Mouse (Mus musculus) heart, adult 2 months (tissue): ENCODE results near the gene Map3k10. TPM values are rescaled to one million over a fixed set of nuclear protein-coding genes. Genes with fewer than 3 reads are reported as not detected.
A peak's percentile ranks its signal among the peaks of the same experiment; 100 is the strongest.

Experiments used
- DNase-seq, 2 experiments: peaks; one replicate each; pipeline ENCODE4 v3.0.0; 2021
- H3K27ac ChIP-seq: fragments of 200-600 bp; 2 replicates; pipeline ENCODE4 v1.8.1; 2022
- H3K27me3 ChIP-seq: fragments of 200-500 bp; 2 replicates; pipeline ENCODE4 v1.6.1; 2012; ENCODE audit warnings: mild to moderate bottlenecking, low read length, inconsistent platforms, mixed read lengths; ENCODE audit not compliant: control insufficient read depth, insufficient read depth
- H3K36me3 ChIP-seq: fragments of 200-500 bp; 2 replicates; pipeline ENCODE4 v1.6.1; 2012; ENCODE audit warnings: low read length, inconsistent platforms; ENCODE audit not compliant: control insufficient read depth, insufficient read depth
- H3K4me1 ChIP-seq: fragments of 200-500 bp; 2 replicates; pipeline ENCODE4 v1.6.1; 2011; ENCODE audit warnings: low read length; ENCODE audit not compliant: control insufficient read depth, insufficient read depth
- H3K4me3 ChIP-seq: fragments of 200-600 bp; 2 replicates; pipeline ENCODE4 v1.8.1; 2022
- H3K79me2 ChIP-seq: fragments of 200-500 bp; replicated peaks from 2 replicates; pipeline ENCODE4 v1.6.1; 2012; ENCODE audit warnings: mild to moderate bottlenecking, inconsistent platforms, low read length, moderate library complexity, mixed read lengths; ENCODE audit not compliant: control insufficient read depth, insufficient read depth
- H3K9ac ChIP-seq: fragments of 200-500 bp; 2 replicates; pipeline ENCODE4 v1.6.1; 2012; ENCODE audit warnings: low read depth, mild to moderate bottlenecking, control low read depth, inconsistent platforms, low read length, mixed read lengths
- CTCF ChIP-seq: fragments of 200-600 bp; IDR thresholded peaks from 2 replicates; pipeline ENCODE4 v1.8.1; 2022; ENCODE audit warnings: antibody characterized with exemption, mild to moderate bottlenecking, moderate library complexity
- EP300 ChIP-seq: fragments of 200-500 bp; IDR thresholded peaks from 2 replicates; pipeline ENCODE4 v1.6.1; 2011; ENCODE audit warnings: low read depth, low read length, control low read depth; ENCODE audit not compliant: insufficient read depth
- POLR2A ChIP-seq: fragments of 200-500 bp; IDR thresholded peaks from 2 replicates; pipeline ENCODE4 v1.6.1; 2011; ENCODE audit warnings: mild to moderate bottlenecking, low read depth, low read length, control low read depth; ENCODE audit not compliant: insufficient read depth
- whole genome bisulfite sequencing: fragments of 180-500 bp; shearing (Covaris S2); methylation state at CpG from one replicate; pipeline ENCODE4 v1.1.7; 2018; 5-methylcytosine and 5-hydroxymethylcytosine counted together
- intact Hi-C: fragments of 180-260 bp; cut with DNase I; formaldehyde crosslinking; loops from one replicate; pipeline ENCODE4 v1.15.1; 2025
- polyA plus RNA-seq: library from polyadenylated mRNA; depleted of rRNA; stranded (reverse); fragments of >200 nt; gene quantifications from 2 replicates; pipeline ENCODE4 v1.2.3, GENCODE M21; 2012
- total RNA-seq, 2 experiments: library from RNA; stranded (reverse); gene quantifications; 2 replicates each; pipeline ENCODE4 v1.2.3; 2021

The Map3k10 gene
- total and polyA plus RNA-seq, 3 experiments: 14.6 to 21.7 (median 20.6) TPM

GRCm38 (mm10) chr7:27675222-27675612 lies 819 bp upstream of the Map3k10 start:
- no peak for TF ChIP-seq POLR2A
- TF ChIP-seq EP300: no peak
- no peak for TF ChIP-seq CTCF
- H3K4me1 ChIP-seq: peaks cover 8% of the 10 kb centered on the region
- intact Hi-C loops: loop anchor here (2.0 to 10.0 kb wide), 2 partner anchors 14 to 320 kb away; partner anchors contain the start of genes Gm20479, Shkbp1 and Zfp607b
- no peak for DNase-seq
- H3K27me3 ChIP-seq: no peaks in the 10 kb centered on the region
- no peaks in the 10 kb centered on the region for H3K36me3 ChIP-seq
- H3K9ac ChIP-seq: no peak overlapping the region
- no peak overlapping the region for H3K27ac ChIP-seq
- H3K4me3 ChIP-seq: no peak overlapping the region
- 30% methylated on average over 14 of the region's 14 CpGs for whole genome bisulfite sequencing
- H3K79me2 ChIP-seq: peaks cover 2% of the 10 kb centered on the region; the same call in 1 of the 2 replicates

- Histone ChIP-seq H3K4me1 (peaks cover 8% of the 10 kb centered on the region), H3K27ac (peak overlapping the region; percentile 95), H3K27me3 (no peaks in the 10 kb centered on the region), H3K79me2 (peaks cover 2% of the 10 kb centered on the region; the same call in 1 of the 2 replicates), H3K9ac (peak overlapping the region; percentile 86), H3K4me3 (peak overlapping the region; percentile 56), H3K36me3 (no peaks in the 10 kb centered on the region)
- intact Hi-C loops: loop anchor here (2.0 to 10.0 kb wide), 2 partner anchors 15 to 319 kb away; partner anchors contain the start of genes Gm20479, Shkbp1 and Zfp607b
- TF ChIP-seq POLR2A (no peak), CTCF (no peak), EP300 (no peak)
- under 1% methylated on average over 35 of the region's 38 CpGs for WGBS
- no peak for DNase-seq
These were observed 240 bp downstream of the Map3k10 start for GRCm38 (mm10) chr7:27674195-27674521.

- TF ChIP-seq EP300 (no peak), POLR2A (no peak), CTCF (no peak)
- peaks cover 2% of the 10 kb centered on the region; the same call in 1 of the 2 replicates for H3K79me2 ChIP-seq
- intact Hi-C loops: loop anchor here (2.0 to 10.0 kb wide), 2 partner anchors 15 to 319 kb away; partner anchors contain the start of genes Gm20479, Shkbp1 and Zfp607b
- peak overlapping the region; percentile 95 for H3K27ac ChIP-seq
- peak overlapping the region; percentile 56 for H3K4me3 ChIP-seq
- 2% methylated on average over 52 of the region's 52 CpGs for WGBS
- H3K9ac ChIP-seq: peak overlapping the region; percentile 86
- H3K27me3 ChIP-seq: no peaks in the 10 kb centered on the region
- peaks cover 8% of the 10 kb centered on the region for H3K4me1 ChIP-seq
- H3K36me3 ChIP-seq: no peaks in the 10 kb centered on the region
- DNase-seq: peak; percentile 25 to 46
These were observed 745 bp downstream of the Map3k10 start for GRCm38 (mm10) chr7:27673575-27674131.

GRCm38 (mm10) chr7:27673064-27673574 lies 1.3 kb downstream of the Map3k10 start:
- TF ChIP-seq CTCF (0 out of 2 replicates have a peak, but pooled peaks have one; percentile 5), POLR2A (no peak), EP300 (no peak)
- 56% methylated on average over 9 of the region's 9 CpGs for WGBS

GRCm38 (mm10) chr7:27662038-27662437 lies 12.4 kb downstream of the Map3k10 start:
- DNase-seq: no peak
- H3K36me3 ChIP-seq: no peaks in the 10 kb centered on the region
- no peak for TF ChIP-seq EP300
- no peak for TF ChIP-seq CTCF
- no peak for TF ChIP-seq POLR2A
- WGBS: 91% methylated on average over 4 of the region's 4 CpGs
- H3K9ac ChIP-seq: no peak overlapping the region
- H3K4me1 ChIP-seq: no peaks in the 10 kb centered on the region
- no peaks in the 10 kb centered on the region for H3K79me2 ChIP-seq
- H3K27ac ChIP-seq: no peak overlapping the region
- H3K4me3 ChIP-seq: no peak overlapping the region
- intact Hi-C loops: no loop called here
- no peaks in the 10 kb centered on the region for H3K27me3 ChIP-seq

More at GRCm38 (mm10) chr7:27673064-27673574, 1.3 kb downstream of the Map3k10 start:
- peaks cover 8% of the 10 kb centered on the region for H3K4me1 ChIP-seq
- H3K36me3 ChIP-seq: no peaks in the 10 kb centered on the region
- DNase-seq: no peak
- H3K9ac ChIP-seq: peak overlapping the region; percentile 86
- intact Hi-C loops: loop anchor here (10.0 kb wide), 1 partner anchor 318 kb away; the partner anchor contains the start of genes Gm20479 and Shkbp1
- H3K27ac ChIP-seq: peak overlapping the region; percentile 95; the same call in 1 of the 2 replicates
- peak overlapping the region; percentile 56 for H3K4me3 ChIP-seq
- peaks cover 2% of the 10 kb centered on the region; the same call in 1 of the 2 replicates for H3K79me2 ChIP-seq
- H3K27me3 ChIP-seq: no peaks in the 10 kb centered on the region
